Mouse (Mus musculus) megakaryocyte, embryonic 14.5 days (primary cell): ENCODE data around the gene Slc4a5.

Experiments
- FLI1 ChIP-seq: IDR thresholded peaks from 2 replicates; pipeline ENCODE4 v1.6.1; 2012; ENCODE audit warnings: low read length, inconsistent platforms, mixed read lengths
- GATA1 ChIP-seq: IDR thresholded peaks from 3 replicates; pipeline ENCODE4 v1.6.1; 2012; ENCODE audit warnings: mixed read lengths, low read length, inconsistent platforms, borderline replicate concordance

DNA sequence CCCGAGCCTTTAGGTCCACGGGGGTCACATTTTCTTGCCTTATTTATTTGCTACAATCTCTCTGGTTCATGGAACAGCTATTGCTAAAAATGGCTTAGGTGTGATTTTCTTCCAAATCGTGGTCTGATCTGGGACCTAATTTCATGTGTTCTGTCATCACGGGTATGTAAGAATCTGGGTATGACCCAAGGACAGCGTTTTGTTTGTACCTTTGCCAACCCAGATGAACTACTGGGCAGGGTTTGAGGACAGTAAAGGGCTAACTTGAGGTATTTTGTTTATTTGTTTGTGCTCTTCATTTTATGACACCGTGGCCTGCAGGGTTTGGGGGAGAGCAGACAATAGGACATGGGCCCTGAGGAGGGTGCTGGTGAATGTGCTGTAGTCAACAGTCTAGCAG lies 39.0 kb upstream of the Slc4a5 start:
- no peak for TF ChIP-seq GATA1
- no peak for TF ChIP-seq FLI1
